Mouse (Mus musculus) kidney, adult 9 months (tissue): ENCODE results near the gene Mettl8.
A peak's percentile ranks its signal among the peaks of the same experiment; 100 is the strongest.

Experiments
- DNase-seq: peaks from one replicate; pipeline ENCODE4 v3.0.0; 2022

Mettl8 gene

DNA sequence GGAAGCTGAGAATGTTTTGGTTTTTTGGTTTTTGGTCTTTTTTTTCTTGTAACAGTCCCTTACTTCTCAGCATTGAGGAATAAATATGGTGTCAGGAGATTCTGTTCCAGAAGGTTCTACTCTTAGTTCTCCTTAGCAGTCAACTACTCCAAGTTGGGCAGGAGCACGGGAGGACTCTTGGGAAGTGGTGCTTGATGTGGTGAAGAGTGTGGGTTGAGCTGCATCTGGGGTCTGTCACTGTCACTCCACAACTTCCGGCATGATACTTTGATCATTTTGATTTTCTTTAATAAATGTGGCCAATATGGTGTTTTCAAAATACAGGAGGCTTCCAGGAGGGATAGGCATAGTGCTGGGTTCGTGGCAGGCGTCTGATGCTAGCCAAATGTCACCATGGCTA lies 22.4 kb downstream of the Mettl8 start:
- no peak for DNase-seq

DNA sequence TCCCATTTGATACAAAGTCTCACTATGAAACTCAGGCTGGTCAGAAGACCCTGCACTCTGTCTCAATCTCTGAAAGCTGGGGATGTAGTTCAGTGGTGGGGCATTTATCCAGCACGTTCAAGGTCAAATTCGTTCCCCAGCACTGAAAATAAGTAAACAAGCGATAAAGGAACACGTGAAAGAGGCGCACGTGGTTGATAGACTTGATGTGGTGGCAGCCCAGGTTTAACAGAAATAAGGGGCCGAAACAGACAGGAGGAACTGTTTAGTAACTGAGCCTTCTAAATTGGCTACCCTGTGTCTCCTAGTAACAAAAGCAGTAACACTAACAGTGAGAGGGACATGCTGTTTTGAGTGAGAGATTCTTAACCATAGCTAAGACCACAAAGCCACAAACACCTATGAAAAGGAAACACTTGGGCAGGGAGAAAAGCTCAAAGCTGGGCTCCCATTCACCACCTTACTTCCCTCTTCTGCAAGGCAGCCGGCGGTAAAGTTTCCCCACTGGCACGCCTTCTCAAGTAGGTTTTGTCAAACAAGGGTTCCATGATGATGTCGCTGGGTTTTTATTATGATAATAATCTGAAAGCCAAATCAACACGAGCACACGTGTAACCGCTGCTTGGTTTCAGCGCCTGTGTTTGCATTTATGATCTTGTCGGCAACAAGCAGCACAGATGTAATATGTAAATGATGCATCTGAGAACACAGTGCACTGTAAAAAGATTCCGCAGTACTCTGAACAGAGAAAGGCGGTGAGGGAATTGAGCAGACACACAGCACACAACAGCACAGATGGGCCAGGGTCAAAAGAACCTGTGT lies 23.2 kb downstream of the Mettl8 start:
- DNase-seq, result no peak

DNA sequence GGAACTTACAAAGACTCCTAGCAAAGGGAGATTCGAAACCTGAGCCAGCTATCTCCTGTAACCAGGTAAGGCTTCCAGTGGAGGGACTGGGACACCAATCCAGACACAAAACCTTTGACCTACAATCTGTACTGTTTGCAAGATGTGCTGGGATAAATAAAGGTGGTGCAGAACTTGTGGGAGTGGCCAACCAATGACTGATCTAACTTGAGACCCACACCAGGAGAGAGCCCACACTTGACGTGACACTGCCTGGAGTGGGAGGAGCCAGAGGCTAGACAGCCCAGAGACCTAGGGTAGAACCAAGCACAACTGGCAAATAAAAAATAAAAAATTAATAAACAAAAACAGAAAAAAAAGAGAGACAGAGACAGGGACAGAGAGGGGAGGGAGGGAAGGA lies 24.7 kb downstream of the Mettl8 start:
- no peak for DNase-seq

DNA sequence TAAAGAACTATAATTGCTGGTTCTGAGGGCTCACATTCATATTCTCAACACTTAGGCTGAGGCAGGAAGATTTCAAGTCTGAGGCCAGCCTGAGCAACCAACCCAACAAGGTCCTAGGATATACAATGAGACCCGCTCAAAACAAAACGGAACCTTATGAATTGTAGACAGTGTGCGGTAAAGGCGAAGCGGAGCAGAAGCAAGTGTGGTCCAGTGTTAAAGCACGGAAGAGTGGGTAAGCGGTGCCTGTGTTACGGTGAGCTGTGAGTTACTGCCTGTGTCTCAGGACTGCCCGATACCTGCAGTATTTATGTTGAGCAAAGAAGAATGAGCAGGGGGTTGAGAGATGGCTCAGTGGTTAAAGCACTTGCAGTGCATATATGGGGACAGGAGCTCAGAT lies 27.8 kb downstream of the Mettl8 start:
- DNase-seq, result no peak

DNA sequence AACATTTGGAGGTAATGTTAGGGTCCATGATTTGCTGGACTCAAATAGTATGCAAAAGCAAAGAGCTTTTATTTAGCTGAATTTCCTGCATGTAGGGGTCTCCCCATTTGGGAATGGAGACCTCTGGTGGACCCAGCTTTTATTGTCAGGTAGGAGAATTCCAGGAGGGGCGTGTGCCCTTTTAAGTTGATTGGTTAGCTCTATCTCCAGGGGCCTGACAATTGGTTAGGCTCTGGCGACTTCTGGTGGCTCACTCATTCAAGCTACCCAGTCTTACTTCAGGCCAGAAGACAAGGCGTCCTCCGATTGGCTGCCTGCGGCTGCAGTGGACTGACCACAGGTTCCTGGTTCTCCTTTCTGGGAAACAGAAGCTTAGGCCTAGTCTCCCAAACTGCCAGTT lies 28.6 kb downstream of the Mettl8 start:
- DNase-seq, result peak; percentile 42

DNA sequence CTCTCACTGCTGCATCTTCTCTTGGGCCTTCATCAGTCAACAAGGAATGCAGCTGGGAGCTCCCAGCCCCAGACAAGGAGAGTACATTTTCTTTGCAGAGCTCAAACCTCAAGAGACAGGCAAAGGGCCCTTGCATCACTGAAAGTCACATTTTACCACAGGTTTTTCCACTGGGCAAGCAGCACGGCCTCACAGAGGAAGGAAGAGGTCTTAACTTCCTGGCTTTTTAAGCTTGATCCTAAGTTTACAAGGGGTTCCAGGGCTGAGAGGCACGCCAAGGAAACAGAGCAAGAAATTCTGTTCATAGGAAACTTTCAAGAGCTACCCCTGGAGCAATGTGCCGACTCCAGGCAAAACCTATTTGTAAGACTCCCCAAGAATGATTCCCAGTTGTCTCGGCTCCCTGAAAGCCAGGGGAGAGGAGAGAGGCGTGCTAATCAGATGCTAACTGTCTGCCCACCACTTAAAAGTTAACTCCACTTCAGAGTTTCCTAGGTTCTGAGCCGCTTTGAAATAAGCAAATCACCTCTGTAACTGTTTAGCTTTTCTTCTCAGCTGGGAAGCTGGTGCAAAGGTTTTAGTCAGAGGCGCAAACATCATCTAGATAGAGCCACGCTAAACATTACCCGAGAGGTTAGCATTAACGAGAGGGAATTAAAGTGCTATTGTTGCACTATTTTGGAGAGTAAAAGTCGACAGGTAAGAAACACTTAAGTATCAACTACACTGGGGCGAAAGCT lies 29.6 kb downstream of the Mettl8 start:
- DNase-seq, result peak; percentile 89

DNA sequence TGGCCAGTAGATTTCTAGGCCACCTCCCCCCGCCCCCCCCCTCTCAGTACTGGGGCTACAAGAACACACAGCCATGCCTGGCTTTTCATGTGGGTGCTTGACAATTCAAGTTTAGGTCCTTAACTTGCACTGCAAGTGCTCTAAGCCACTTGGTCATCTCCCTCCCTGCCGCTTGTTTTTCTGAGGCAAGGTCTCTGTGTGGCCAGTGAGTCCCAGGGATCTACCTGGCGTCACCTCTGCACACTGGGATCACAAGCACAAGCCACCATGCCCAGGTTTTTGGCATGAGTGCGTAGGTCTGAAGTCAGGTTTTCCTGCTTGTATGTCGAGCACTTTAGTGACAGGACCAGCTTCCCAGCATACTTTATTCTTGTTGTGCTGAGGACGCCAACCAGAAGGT lies 31.4 kb downstream of the Mettl8 start:
- no peak for DNase-seq

DNA sequence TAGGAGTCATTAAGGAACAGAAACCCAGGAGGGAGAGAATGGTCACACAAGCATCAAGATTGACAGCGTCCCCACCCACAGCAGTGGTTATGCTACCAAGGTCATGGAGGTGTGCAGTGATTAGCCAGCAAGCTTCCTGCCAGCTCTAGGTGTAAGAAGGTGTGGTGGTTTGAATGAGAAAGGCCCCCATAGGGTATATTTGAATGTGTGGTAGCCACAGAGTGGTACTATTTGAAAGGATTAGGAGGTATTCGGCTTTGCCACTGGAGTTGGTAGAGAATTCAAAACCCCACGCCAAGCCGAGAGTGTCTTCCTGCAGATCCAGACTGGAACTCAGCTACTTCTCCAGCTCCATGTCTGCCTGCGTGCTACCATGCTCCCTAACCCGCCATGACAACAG lies 32.4 kb downstream of the Mettl8 start:
- DNase-seq, result no peak

DNA sequence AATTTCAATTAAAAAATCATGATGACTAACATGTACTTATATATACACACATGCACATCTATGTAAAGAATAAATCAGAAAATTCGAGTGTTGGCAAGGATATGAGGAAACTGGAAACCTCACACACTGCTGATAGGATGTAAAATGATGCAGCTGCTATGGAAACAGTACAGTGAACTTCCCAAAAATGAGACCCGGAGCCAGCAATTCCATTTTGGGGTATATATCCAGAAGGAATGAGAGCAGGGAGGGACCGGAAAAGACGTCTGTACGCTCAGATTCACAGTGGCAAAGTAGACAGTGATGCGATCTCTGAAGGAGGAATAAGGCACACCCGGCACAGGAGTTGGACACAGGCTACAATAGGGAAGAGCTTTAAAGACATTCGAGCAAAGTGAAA lies 34.7 kb downstream of the Mettl8 start:
- no peak for DNase-seq

DNA sequence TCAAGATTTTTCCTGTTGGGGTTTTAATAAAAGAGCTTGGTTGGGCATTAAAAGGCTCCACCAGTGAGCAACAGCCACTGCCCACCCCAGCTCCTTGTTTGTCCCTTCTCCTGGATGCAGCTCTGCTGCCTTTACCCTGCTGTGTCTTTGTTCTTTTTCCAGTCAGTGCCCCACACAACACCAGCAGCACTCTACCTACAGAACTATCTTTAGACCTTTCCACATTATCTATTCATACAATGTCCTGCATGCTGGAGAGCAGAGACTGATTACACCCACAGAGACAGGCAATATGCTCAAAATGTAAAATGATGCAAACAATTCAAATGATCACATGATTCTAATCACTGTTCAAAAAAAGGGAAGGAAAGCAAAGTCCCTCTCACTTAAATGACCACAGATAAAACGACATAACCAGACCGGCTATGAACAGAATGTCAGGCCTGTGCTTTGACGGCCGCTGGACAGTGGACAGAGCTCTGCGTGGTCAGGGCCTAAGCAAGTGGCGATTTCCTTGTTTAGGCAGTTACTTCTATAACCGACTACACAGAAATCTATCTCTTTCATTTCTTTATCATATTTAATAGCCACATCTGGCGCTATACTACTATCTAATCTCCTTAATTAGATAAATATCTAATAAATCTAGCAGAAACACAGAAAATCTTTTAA lies 35.5 kb downstream of the Mettl8 start:
- DNase-seq, result no peak

DNA sequence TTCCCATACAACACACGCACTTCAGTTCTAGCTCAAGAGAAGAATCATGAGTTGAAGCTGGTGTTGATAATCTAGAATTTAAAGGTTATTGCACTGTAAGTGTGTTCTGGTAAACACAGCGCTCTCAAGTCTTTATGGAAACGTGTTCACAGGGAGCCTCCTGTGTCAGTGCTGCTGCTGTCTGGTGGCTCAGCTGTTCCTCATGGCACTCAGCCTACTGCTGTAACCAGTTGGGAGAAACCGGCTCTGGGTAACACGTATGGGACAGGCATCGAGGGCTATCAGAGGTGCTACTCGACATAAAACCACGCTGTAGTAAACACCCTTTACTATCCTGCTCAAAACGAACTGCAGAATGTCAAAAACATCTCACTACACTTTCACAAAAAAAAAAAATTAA lies 36.1 kb downstream of the Mettl8 start:
- DNase-seq, result no peak

DNA sequence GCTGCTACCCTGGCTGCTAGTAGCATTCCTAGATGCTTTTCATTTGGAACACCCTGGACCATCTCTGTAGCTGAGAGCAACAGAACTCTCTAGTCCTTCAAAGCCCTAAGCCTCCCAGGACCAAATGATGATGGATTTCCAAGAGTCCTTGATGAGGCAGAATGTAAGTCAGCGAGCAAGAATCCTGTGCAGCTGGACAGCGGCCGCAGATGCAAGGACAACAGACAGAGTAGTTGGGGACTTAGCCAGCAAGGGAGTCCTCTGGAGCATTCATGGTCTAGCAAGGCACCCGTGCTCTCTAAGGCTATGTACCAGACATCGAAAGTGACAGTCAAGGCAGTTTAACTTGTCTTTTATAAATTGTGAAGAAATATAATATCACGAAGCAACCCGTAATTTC lies 41.9 kb downstream of the Mettl8 start:
- DNase-seq, result no peak

DNA sequence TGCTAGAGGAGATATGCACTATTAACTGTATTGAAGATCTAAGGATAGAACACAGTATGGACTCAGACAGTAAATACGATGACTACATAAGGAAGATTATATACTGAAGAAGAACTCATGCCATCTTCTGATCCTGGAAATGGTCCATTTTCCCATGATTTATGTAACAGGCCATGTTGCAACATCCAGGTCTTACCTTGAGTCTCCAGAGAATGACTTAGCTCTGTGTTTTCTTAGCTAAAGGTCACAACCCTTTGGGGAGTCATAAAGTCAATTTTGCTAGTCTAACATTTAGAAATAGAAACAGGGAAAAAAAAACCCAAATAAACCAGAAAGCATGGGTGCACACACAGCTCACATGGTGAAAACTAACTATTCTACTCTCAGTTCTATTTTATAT lies 43.6 kb downstream of the Mettl8 start:
- DNase-seq, result no peak

DNA sequence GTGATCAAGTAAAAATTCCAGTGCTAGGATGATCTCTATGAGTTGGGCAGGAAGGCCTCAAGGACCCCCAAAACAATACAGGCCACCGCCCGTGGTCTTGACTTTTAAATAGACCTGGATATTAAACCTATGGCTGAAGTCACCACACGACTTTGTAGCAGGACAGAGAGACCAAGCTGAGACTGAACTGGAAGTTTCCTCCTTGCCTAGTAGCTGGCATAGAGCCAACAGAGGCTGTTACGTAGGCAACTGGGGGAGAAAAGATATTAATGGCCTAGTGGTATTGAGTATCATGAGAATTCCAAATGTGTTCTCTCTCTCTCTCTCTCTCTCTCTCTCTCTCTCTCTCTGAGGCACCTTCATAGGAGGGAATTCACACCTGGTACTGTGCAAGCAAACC lies 51.0 kb downstream of the Mettl8 start:
- DNase-seq, result no peak

DNA sequence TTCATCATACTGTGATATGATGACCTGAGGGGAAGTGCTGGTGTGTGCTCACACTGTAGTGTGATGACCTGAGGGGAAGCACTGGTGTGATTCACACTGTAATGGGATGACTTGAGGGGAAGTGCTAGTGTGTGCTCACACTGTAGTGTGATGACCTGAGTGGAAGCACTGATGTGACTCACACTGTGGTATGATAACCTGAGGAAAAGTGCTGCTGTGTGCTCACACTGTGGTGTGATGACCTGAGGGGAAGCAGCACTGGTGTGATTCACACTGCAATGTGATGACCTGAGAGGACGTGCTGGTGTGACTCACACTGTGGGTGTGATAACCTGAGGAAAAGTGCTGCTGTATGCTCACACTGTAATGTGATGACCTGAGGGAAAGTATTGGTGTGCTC lies 52.9 kb downstream of the Mettl8 start:
- no peak for DNase-seq

DNA sequence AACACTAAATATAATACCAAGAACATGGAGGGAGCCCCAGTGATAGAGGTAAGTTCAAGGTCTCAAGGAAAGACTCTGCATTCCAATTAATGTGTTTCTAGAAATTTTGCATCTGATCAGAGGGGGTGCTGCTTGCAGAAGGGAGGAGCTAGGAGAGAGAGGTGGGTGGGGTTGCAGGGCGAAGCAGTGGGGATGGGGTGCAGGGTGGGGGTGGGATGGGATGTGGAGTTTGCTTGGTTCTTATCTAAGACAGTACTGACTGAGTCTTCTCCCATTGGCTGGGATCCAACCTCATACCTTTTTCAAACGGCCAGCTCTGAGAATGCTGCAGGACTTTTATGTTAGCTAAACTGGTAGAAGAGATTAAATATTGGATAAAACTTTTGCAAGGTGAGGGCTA lies 56.6 kb downstream of the Mettl8 start:
- no peak for DNase-seq

DNA sequence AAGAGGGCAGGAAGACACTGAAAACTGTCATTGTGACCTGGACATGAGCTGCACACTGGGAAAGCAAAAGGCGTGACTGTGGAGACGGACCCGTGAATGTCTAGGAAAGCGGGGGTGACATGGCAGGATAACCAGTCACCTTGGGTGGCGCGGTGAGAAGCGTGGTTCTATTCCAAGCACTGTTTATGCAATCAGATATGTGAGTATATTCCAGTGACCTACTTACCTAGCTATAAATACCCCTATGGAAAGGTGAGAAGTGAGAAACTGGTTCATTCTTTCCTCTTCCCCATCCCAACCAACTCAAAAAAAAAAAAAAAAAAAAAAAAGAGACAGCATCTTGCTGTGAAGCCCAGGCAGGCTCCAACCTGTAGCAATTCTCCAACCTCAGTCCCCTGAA lies 58.9 kb downstream of the Mettl8 start:
- no peak for DNase-seq

DNA sequence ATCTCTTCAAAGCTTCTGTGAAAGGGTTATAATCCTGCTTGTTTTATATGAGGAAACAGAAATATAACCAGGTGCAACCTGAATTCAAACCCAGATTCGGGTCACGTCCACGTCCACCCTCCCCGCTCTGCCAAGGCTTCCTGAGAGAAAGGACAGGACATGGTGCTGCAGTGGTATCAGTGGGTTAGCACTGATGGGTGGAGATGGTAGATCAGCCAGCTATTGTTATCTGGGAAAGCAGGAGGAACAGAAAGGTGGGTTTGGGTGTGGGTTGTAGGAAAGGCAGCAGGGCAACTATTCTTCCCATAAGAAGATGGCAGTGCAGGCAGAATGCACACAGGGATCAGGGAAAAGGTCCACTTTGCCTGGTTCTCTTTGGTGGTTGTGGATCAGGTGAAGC lies 59.5 kb downstream of the Mettl8 start:
- no peak for DNase-seq

DNA sequence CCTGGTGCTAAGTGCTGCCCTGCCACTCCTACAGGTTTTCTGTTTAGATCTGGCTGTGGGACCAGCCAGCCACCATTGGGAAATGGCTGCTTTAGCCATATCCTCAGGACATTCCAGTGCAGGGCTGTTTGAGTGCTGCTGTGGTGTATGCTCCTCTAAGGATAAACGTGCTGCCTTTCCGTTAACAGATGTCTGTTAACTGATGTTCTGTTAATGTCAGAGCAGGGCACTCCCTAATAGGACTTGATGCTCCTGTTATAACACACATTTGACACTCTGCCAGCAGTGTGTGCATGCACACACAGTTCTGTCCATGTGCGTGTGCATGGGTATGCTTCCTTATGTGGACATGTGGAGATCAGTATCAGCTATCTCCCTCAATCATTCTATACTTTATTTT lies 61.6 kb downstream of the Mettl8 start:
- no peak for DNase-seq

DNA sequence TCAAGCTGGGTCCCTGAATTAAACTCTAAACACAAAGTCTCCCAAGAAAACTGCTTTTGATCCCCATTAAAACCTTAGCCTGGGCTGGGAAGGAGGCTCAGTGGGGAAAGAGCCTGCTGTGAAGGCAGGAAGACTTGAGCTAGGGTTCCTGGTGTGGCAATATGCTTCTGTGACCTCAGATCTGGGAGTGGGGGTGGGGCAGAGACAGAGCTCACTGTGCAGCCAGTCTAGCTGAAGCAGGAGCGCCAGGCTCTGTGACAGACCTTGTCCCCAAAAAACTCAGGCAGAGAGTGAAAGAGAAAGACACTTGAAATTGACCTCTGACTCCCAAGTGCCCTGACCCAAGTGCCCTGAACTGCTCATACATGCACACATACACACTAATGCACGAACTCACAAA lies 62.7 kb downstream of the Mettl8 start:
- no peak for DNase-seq

DNA sequence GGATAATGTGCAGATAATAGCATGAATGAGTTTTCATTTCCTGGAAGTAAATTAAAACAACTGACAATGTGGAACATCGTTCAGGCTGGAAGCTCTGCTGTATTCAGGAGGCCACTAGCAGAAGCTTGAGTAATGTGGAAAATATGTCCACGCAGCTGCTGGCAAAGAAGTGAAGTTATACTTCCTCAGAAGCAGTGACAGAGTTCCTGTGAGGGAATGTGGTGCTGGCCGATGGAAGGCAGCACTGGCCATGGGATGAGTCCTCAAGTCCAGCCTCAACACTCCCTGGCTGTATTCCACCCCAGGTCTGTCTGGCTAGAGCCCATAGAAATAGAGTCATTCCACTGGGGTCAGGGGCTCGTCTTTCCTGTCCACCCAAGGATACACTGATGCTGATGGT lies 65.2 kb downstream of the Mettl8 start:
- peak; percentile 10 for DNase-seq

DNA sequence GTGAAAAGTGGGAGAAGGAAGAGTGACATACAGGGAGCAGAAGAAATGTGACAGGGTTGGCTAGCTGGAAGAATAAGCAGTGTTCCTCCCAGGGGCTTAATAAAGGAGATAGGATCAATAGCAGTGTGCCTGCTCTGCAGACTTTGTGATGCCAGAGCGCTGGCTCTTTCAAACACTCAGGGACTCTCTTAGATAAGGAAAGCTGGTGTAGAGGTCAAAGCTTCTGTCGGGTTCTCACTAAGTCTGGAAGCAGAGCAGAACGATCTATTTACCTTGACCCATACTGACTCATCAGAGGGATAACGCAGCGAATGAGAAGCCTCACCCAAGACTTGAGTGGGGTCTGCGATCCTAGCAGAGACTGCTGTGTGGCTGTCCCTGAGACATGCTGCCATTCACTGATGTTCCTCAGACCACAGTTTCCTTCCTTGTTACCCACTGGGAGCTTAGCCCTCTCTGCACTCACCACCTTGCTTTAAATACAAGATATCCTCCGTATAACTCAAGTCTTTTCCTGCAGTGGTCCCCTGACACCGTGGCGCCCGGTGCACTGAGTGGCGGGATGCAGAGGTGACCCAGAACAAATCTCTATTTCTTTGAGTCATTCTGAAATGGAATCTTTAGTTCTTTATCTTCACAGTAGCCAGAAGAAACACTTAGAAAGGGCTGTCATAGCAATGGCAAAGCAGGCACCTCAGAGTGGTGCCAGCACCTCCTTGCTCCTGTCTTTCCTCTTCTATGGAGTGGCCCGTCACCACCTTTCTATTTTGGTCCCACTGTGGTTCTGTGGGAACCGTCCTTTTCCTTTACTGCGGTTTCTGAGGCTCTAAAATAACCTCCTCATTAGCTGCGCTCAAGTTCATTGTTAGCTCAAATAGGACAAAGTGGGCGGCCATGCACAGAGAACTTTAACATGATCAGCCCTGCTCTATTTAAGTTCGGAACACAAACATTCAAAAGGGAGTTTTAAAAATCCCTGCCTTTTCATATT lies 65.9 kb downstream of the Mettl8 start:
- DNase-seq, result no peak

DNA sequence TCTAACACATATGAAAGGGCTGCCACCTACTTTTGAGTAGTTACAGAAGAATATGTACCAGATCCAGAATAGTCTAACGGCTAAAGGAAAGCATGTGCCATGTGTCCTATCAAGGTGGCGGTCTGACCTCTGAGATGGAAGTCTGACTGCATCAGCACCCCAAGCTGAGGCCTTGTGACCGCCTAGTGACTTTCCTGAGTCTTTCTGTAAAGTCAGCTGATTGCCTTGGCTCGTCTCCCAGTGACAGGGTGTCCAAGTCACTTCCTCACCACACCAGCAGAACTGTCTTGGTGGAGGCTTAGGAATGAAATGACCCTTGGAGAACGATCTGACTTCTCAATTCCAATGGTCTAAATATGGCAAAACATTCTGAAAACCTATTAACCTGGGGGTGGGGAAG lies 77.1 kb downstream of the Mettl8 start:
- DNase-seq, result peak; percentile 92
